Mouse (Mus musculus) forebrain, embryonic 16.5 days (tissue): Measurements from ENCODE around the gene Rims4. TPM values are rescaled to one million over a fixed set of nuclear protein-coding genes. Genes with fewer than 3 reads are reported as not detected.

Source experiments
- ATAC-seq: fragments of 200-750 bp; cut with Nextera tagmentation; 2 replicates; pipeline ENCODE4 v1.8.0; 2017; ENCODE audit warnings: mild to moderate bottlenecking, moderate library complexity
- H3K27ac ChIP-seq: fragments of 300-500 bp; sonication (generic); 2 replicates; pipeline ENCODE4 v1.5.1; 2014; ENCODE audit warnings: low read length, control low read depth
- H3K27me3 ChIP-seq: fragments of 300-500 bp; sonication (generic); replicated peaks from 2 replicates; pipeline ENCODE4 v1.6.1; 2014; ENCODE audit warnings: low read length; ENCODE audit not compliant: control insufficient read depth, insufficient read depth
- H3K36me3 ChIP-seq: fragments of 300-500 bp; sonication (generic); 2 replicates; pipeline ENCODE4 v1.6.1; 2014; ENCODE audit not compliant: control insufficient read depth, insufficient read depth
- H3K4me1 ChIP-seq: fragments of 300-500 bp; sonication (generic); replicated peaks from 2 replicates; pipeline ENCODE4 v1.6.1; 2014; ENCODE audit warnings: low read length; ENCODE audit not compliant: control insufficient read depth, insufficient read depth
- H3K4me2 ChIP-seq: fragments of 300-500 bp; sonication (generic); 2 replicates; pipeline ENCODE4 v1.6.1; 2014; ENCODE audit warnings: mild to moderate bottlenecking, low read length, control low read depth
- H3K4me3 ChIP-seq: fragments of 300-500 bp; sonication (generic); replicated peaks from 2 replicates; pipeline ENCODE4 v1.5.1; 2014; ENCODE audit warnings: mild to moderate bottlenecking, low read length, control low read depth
- H3K9ac ChIP-seq: fragments of 300-500 bp; sonication (generic); replicated peaks from 2 replicates; pipeline ENCODE4 v1.6.1; 2014; ENCODE audit warnings: low read depth, low read length, control low read depth
- H3K9me3 ChIP-seq: fragments of 300-500 bp; sonication (generic); 2 replicates; pipeline ENCODE4 v1.6.1; 2016; ENCODE audit warnings: low read length; ENCODE audit not compliant: control insufficient read depth
- WGBS: fragments of 180-500 bp; shearing (Covaris S2); extraction: QIAGEN DNeasy Blood & Tissue Kit; methylation state at CpG from one replicate; pipeline ENCODE4 v1.1.7; 2014; 5-methylcytosine and 5-hydroxymethylcytosine counted together
- polyA plus RNA-seq: library from polyadenylated mRNA; unstranded; fragments of >200 nt; fragmentation: Nextera tagmentation; extraction: Ambion mirVana; gene quantifications from 2 replicates; pipeline ENCODE4 v1.2.1, GENCODE M21; 2015

Gene Rims4
- polyA plus RNA-seq, 1 experiment from 2014 or later = 9.8 TPM

DNA sequence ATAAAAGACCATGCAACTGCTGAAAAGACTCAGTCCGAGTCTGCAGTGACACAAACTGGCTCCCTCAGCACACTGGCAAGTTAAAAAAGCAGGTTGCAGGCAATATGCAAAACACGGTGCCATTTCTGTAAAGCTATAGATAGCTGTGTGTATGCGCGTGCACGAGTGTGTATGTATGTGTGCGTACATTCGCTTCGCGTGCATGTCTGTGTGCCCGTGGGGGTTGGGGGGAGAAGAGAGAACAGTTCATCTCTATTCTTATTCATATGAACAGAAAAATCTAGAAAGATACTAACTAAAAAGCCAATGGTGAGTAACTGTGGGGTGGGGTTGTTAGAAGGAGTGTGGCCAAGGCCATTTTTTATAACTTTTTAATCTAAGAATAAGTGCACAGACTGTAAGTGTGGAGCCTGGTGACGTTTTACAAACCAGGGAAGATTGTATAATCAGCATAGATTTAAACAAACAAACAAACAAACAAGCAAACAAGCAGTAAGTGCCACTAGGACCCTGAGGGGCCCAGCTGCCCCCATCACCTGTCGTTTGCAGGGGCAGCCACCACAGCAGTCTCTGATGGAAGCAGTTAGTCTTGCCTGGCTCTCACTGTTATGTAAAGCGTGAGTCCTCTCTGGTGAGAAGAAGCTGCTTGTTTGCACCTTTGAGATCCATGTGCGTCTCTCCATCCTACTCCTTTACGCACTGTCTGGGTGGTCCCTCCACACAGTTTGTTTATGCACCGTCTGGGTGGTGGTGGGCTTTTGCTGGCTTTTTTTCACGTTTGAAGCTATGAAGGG lies 35.4 kb downstream of the Rims4 start:
- Histone ChIP-seq H3K4me2 (no peak overlapping the region), H3K4me1 (no peaks in the 10 kb centered on the region), H3K9me3 (no peaks in the 10 kb centered on the region), H3K27me3 (no peaks in the 10 kb centered on the region), H3K4me3 (no peak overlapping the region), H3K27ac (no peak overlapping the region), H3K36me3 (no peaks in the 10 kb centered on the region), H3K9ac (no peak overlapping the region)
- ATAC-seq = no peak
- WGBS = 69% methylated on average over 17 of the region's 17 CpGs

DNA sequence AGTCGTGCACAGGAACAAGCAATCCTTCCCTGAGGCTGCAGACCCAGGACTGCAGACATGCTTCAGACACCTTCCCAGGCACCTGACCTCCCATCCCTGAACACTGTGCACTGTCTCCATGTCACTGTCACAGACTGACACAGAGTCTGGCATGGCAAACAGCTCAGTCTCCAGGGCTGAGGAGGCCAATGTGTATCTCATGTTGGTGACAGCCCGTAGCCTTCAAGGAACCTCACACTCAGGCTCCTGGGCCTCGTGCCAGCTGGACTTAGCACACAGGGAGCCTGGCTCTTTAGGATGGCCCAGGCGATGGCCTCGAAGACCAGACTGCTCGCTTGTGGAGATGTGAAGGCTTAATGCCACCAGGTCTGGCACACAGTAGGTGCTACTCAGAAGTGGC lies 37.6 kb downstream of the Rims4 start:
- Histone ChIP-seq H3K27me3 (no peaks in the 10 kb centered on the region), H3K9ac (no peak overlapping the region), H3K36me3 (no peaks in the 10 kb centered on the region), H3K4me3 (no peak overlapping the region), H3K9me3 (no peaks in the 10 kb centered on the region), H3K4me2 (no peak overlapping the region), H3K4me1 (peaks cover 6% of the 10 kb centered on the region), H3K27ac (no peak overlapping the region)
- ATAC-seq = no peak
- 72% methylated on average over 6 of the region's 6 CpGs for WGBS

DNA sequence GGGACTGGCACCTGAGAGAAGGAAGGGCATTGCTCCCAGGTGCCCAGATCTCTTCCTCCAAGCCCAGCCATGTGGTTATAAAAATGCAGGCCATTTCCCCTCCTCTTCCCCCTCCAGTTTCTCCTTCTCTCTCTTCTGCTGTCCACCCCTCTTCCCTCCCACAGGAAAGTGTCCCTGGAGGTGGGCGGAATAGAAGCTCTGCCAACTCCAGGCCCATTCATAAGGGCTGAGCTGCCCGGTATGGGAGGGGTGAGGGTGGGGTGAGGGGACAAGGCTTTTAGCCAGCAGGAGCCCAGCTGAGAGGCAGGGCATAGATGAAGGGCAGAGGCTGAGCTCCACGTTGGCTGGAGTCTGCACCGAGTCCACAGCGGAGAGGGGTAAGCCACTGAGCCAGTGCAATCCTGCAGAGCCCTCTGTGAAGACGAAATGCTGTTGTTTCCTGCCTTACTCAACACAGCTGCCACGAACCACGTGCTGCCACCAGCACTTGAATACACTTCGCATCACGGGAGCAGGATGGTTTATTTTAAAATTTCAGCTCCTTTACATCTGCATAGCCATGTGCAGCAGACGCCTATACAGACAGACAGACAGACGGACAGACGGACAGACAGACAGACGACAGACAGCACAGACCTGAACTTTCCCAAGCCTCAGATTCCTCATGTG lies 41.5 kb downstream of the Rims4 start:
- 0 out of 2 replicates have a peak, but pooled peaks have one; percentile 31 for ATAC-seq
- Histone ChIP-seq H3K27me3 (no peaks in the 10 kb centered on the region), H3K36me3 (no peaks in the 10 kb centered on the region), H3K27ac (no peak overlapping the region), H3K4me3 (no peak overlapping the region), H3K9ac (no peak overlapping the region), H3K9me3 (no peaks in the 10 kb centered on the region), H3K4me1 (peaks cover 18% of the 10 kb centered on the region), H3K4me2 (no peak overlapping the region)
- 66% methylated on average over 14 of the region's 14 CpGs for WGBS

DNA sequence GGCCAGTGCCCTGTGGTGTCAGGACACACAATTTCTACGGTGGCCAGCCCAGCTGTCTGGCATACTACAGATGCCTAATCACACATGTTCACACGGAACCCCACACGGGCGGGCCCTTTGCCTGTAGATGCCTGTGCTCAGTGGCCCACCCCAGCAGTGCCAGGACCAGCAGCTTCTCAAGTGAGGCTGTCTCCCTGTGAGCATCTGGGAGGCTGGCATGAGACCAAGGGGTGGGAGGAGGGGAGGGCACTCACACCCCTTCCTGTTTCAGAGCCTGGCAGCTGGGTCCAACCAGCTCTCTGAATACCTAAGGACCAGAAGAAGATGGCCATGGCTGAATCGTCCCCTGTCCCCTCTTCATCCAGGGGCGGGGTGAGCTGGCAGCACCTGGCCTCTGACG lies 43.0 kb downstream of the Rims4 start:
- ATAC-seq = peak; percentile 82
- Histone ChIP-seq H3K9ac (no peak overlapping the region), H3K27ac (no peak overlapping the region), H3K4me2 (no peak overlapping the region), H3K36me3 (no peaks in the 10 kb centered on the region), H3K4me3 (no peak overlapping the region), H3K4me1 (peaks cover 18% of the 10 kb centered on the region), H3K9me3 (no peaks in the 10 kb centered on the region), H3K27me3 (peaks cover 4% of the 10 kb centered on the region; the same call in 1 of the 2 replicates)
- WGBS = 41% methylated on average over 7 of the region's 7 CpGs

DNA sequence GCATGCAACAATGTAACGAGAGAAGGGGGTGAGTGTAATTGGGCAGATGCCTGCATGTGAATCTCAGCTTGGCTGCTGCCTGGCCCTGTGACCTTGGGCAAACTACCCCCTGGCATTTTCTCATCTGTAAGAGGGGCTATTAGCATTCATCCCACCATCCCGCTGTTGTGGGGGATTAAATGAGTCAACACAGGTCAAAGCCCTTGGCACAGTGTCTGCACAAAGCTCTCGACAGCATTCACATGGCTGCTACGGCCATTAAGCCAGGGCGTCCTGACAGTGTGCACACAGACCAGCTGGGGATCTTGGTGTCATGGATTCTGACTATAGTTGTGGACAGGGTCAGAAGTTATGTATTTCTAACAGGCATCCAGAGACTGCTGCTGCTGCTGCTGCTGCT lies 43.6 kb downstream of the Rims4 start:
- WGBS = 18% methylated on average over 5 of the region's 5 CpGs
- Histone ChIP-seq H3K27ac (no peak overlapping the region), H3K4me3 (no peak overlapping the region), H3K9me3 (no peaks in the 10 kb centered on the region), H3K4me2 (no peak overlapping the region), H3K9ac (no peak overlapping the region), H3K27me3 (peaks cover 4% of the 10 kb centered on the region; the same call in 1 of the 2 replicates), H3K36me3 (no peaks in the 10 kb centered on the region), H3K4me1 (peaks cover 24% of the 10 kb centered on the region)
- no peak for ATAC-seq

DNA sequence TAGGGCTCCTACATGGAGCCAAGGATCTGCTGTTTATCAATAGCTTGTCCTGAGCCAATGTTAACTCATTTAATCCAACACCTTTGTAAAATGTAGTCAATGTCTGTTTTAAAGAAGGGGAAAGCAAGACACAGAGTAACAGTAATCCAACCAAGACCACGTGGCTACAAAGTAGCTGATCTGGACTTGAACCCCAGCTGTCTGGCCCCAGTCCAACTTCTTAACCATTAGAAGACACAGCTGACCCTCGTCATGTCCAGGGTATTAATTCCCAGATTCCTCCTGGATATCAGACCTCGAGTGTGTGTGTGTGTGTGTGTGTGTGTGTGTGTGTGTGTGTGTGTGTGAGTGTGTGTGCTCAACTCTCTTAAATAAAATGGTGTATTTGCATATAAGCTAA lies 46.6 kb downstream of the Rims4 start:
- ATAC-seq = no peak
- Histone ChIP-seq H3K4me1 (peaks cover 27% of the 10 kb centered on the region), H3K4me2 (no peak overlapping the region), H3K27ac (no peak overlapping the region), H3K9ac (no peak overlapping the region), H3K9me3 (no peaks in the 10 kb centered on the region), H3K36me3 (no peaks in the 10 kb centered on the region), H3K4me3 (no peak overlapping the region), H3K27me3 (peaks cover 4% of the 10 kb centered on the region; the same call in 1 of the 2 replicates)
- WGBS = 49% methylated on average over 3 of the region's 3 CpGs

DNA sequence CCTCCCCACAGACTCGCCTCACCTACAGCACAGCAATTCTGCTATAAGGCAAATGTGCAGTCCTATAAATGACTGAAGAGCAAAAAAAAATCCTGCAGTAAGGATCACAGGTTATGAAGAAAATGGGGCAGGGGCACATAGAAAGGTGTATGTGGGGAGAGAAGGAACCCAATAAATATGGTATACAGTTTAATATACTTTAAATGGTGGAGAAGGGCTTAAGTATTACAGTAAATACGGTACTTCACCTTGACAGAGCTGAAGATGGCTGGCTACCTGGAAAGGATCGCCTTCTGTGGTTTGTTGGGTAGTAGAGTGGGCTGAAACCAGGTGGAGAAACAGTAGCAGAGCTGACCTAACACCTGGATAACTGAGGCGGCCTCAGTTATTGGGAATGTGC lies 47.2 kb downstream of the Rims4 start:
- H3K36me3 ChIP-seq = no peaks in the 10 kb centered on the region
- WGBS = 70% methylated on average over 4 of the region's 4 CpGs
- no peak overlapping the region for H3K27ac ChIP-seq
- H3K9me3 ChIP-seq = no peaks in the 10 kb centered on the region
- H3K4me1 ChIP-seq = peaks cover 25% of the 10 kb centered on the region
- ATAC-seq = no peak
- peaks cover 4% of the 10 kb centered on the region; the same call in 1 of the 2 replicates for H3K27me3 ChIP-seq
- no peak overlapping the region for H3K9ac ChIP-seq
- no peak overlapping the region for H3K4me2 ChIP-seq
- H3K4me3 ChIP-seq = no peak overlapping the region

DNA sequence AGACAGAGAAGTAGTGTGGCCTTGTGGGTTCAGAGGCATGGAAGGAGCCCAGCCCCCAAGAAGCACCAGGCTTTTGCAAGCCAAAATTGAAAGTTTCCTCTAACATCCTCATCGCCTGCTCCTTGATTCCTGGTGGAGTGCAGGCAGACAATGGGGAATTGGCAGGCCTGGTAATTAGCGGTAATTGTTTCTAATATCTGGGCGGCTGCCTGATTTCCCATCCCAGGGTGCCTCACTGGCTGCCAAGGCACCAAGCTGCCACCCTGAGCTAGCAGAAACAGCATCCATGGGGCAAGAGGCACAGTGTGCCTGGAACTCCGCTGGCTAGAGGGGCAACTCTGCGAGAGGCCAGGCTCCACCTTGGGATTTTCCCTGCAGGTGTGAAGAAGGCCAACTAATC lies 48.7 kb downstream of the Rims4 start:
- peak; percentile 76; the same call in 1 of the 2 replicates for ATAC-seq
- no peaks in the 10 kb centered on the region for H3K9me3 ChIP-seq
- no peaks in the 10 kb centered on the region for H3K36me3 ChIP-seq
- 26% methylated on average over 5 of the region's 5 CpGs for WGBS
- H3K27ac ChIP-seq = no peak overlapping the region
- H3K4me3 ChIP-seq = no peak overlapping the region
- H3K4me2 ChIP-seq = no peak overlapping the region
- H3K27me3 ChIP-seq = peaks cover 4% of the 10 kb centered on the region; the same call in 1 of the 2 replicates
- H3K4me1 ChIP-seq = peaks cover 11% of the 10 kb centered on the region
- no peak overlapping the region for H3K9ac ChIP-seq

DNA sequence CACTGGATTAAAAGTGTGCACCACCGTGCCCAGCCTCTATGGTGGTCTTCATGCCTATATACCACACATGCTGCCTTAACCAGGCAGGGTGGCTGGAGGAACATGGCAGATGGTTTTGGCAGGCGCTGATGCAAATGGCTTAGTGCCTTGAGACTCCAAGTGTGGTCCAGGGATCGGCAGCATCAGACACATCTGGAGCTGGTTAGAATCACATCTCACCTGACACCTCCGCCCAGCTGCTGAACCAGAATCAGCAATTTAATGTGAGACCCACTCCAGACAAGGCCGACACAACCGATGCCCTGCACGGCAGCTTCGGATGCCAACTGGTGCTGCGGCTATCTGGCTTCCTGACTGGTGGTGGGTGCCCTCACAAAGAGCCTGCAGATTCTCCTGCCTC lies 52.4 kb downstream of the Rims4 start:
- Histone ChIP-seq H3K27me3 (no peaks in the 10 kb centered on the region), H3K9me3 (no peaks in the 10 kb centered on the region), H3K4me3 (no peak overlapping the region), H3K36me3 (no peaks in the 10 kb centered on the region), H3K4me2 (no peak overlapping the region), H3K9ac (no peak overlapping the region), H3K4me1 (peaks cover 10% of the 10 kb centered on the region), H3K27ac (no peak overlapping the region)
- no peak for ATAC-seq
- 92% methylated on average over 9 of the region's 9 CpGs for WGBS
